Mouse (Mus musculus): ENCODE data around the gene Arl6. TPM values are rescaled to one million over a fixed set of nuclear protein-coding genes. Genes with fewer than 3 reads are reported as not detected.

Arl6 gene
- 17.8 and 18.2 TPM in 2 replicates for polyA plus RNA-seq (2015; fragmentation: Nextera tagmentation; extraction: Ambion mirVana)

DNA sequence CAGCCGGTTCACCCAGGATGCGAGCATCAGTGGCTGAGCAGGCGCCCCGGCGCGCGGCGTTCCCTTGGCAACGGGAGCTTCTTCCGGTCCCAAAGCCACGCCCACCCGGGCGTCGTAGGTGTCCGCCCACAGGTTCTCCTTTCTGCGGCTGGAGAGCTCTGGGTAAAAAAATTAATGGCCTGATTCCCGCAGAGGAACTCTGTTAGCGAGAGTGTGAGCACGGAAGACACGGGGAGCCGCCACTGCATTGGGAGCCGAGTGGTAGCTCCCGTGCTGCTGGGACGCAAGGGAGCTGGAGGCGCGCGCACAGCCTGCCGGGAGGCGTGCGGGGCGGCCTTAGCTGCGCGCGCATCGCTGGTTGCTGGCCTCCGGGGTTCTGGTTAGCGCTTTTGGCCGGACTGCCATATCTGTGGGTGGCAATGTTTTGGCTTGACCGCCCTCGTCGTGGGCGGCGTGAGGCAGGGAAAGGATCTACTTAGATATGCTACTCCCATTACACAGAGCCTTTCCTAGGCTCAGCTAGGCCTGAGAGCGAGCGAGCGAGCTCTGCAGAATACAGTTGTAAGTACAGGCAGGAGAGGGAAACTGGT lies at the start of gene Arl6:
Gene Arl6, minus strand, starts transcription at position 290 of the 590 bp plus-strand sequence.
- H3K4me3 ChIP-seq (ENCODE audit: low read depth, low read length), result peak within 1 kb of the TSS; percentile 67

DNA sequence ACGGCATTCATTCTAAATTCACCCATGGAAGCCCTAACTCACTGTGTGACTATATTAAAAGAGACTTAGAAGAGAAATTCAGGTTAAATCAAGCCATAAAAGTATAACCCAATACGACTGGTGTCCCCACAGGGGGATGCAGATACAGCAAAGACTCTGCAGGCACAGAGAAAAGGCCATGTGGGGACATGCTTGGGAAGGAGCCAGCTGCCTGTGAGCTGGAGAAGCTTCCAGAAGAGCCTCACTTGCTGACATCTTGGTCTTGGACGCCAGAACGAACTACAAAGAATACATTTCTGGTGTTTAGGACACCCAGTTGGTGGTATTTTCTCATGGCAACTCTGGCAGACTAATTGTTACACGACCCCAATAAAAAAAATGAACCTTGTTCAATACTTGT lies 45.9 kb upstream of the Arl6 start:
- H3K4me3 ChIP-seq (ENCODE audit: low read depth, low read length), result no peak overlapping the region
- no peak overlapping the region for H3K4me2 ChIP-seq (replicated peaks; ENCODE audit: low read depth)
- 68% methylated on average over 5 of the region's 5 CpGs for WGBS
- H3K4me1 ChIP-seq (replicated peaks; ENCODE audit: control insufficient read depth, insufficient read depth), result no peaks in the 10 kb centered on the region
- no peaks in the 10 kb centered on the region for H3K27me3 ChIP-seq (ENCODE audit: control insufficient read depth, insufficient read depth, low read length)
- H3K27ac ChIP-seq (replicated peaks), result no peak overlapping the region
- TF ChIP-seq EP300 (optimal IDR thresholded peaks at IDR 0.05) (no peak), CTCF (IDR thresholded peaks at IDR 0.05; ENCODE audit: low read depth) (no peak)
- no peak for ATAC-seq (ENCODE audit: low FRiP score, low TSS enrichment)
- H3K36me3 ChIP-seq (ENCODE audit: control insufficient read depth, insufficient read depth, low read length), result no peaks in the 10 kb centered on the region
- no peak for DNase-seq (ENCODE audit: low spot score)
- no peaks in the 10 kb centered on the region for H3K9me3 ChIP-seq (ENCODE audit: control insufficient read depth, low read length)
- H3K9ac ChIP-seq (ENCODE audit: low read length), result no peak overlapping the region

More for the DNA sequence above, at the start of gene Arl6:
- no peaks in the 10 kb centered on the region for H3K4me1 ChIP-seq (replicated peaks; ENCODE audit: control insufficient read depth, insufficient read depth)
- WGBS, result under 1% methylated on average over 46 of the region's 46 CpGs
- no peaks in the 10 kb centered on the region for H3K36me3 ChIP-seq (ENCODE audit: control insufficient read depth, insufficient read depth, low read length)
- no peaks in the 10 kb centered on the region for H3K27me3 ChIP-seq (ENCODE audit: control insufficient read depth, insufficient read depth, low read length)
- peak within 1 kb of the TSS; percentile 96 for H3K27ac ChIP-seq (replicated peaks)
- H3K9me3 ChIP-seq (ENCODE audit: control insufficient read depth, low read length), result no peaks in the 10 kb centered on the region
- peak within 1 kb of the TSS; percentile 71 for H3K4me2 ChIP-seq (replicated peaks; ENCODE audit: low read depth)
- 0 out of 2 replicates have a peak, but pooled peaks have one; percentile 5 for TF ChIP-seq CTCF (IDR thresholded peaks at IDR 0.05; ENCODE audit: low read depth)
- TF ChIP-seq EP300 (optimal IDR thresholded peaks at IDR 0.05), result no peak
- ATAC-seq (ENCODE audit: low FRiP score, low TSS enrichment), result peak; percentile 98
- DNase-seq (ENCODE audit: low spot score), result peak; percentile 94
- peak within 1 kb of the TSS; percentile 73 for H3K9ac ChIP-seq (ENCODE audit: low read length)

DNA sequence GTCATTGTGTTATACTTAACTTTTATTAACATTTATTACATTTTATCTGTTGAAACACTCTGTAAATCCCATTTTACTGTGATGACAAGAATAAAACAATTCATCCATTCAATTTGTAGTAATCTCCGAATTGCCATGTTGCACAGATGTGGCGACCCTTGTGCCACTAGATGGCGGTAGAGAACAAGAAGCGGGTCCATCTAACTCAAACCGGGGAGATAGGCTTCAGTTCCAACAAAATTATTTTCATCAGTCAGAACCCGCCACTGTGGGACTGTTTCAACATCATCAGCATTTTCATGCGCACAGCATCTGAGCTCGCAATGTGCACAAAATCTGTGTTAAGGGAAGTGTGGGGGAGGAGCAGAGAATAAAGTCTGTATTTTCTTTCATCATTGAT lies 44.2 kb upstream of the Arl6 start:
- DNase-seq (ENCODE audit: low spot score) (peak; percentile 71), ATAC-seq (ENCODE audit: low FRiP score, low TSS enrichment) (peak; percentile 73)
- Histone ChIP-seq H3K9me3 (ENCODE audit: control insufficient read depth, low read length) (no peaks in the 10 kb centered on the region), H3K27me3 (ENCODE audit: control insufficient read depth, insufficient read depth, low read length) (no peaks in the 10 kb centered on the region), H3K36me3 (ENCODE audit: control insufficient read depth, insufficient read depth, low read length) (no peaks in the 10 kb centered on the region), H3K4me2 (replicated peaks; ENCODE audit: low read depth) (no peak overlapping the region), H3K4me3 (ENCODE audit: low read depth, low read length) (no peak overlapping the region), H3K4me1 (replicated peaks; ENCODE audit: control insufficient read depth, insufficient read depth) (no peaks in the 10 kb centered on the region), H3K27ac (replicated peaks) (no peak overlapping the region), H3K9ac (ENCODE audit: low read length) (no peak overlapping the region)
- WGBS, result 2% methylated on average over 8 of the region's 8 CpGs
- TF ChIP-seq EP300 (optimal IDR thresholded peaks at IDR 0.05), result no peak
- peak; percentile 96 for TF ChIP-seq CTCF (IDR thresholded peaks at IDR 0.05; ENCODE audit: low read depth)

DNA sequence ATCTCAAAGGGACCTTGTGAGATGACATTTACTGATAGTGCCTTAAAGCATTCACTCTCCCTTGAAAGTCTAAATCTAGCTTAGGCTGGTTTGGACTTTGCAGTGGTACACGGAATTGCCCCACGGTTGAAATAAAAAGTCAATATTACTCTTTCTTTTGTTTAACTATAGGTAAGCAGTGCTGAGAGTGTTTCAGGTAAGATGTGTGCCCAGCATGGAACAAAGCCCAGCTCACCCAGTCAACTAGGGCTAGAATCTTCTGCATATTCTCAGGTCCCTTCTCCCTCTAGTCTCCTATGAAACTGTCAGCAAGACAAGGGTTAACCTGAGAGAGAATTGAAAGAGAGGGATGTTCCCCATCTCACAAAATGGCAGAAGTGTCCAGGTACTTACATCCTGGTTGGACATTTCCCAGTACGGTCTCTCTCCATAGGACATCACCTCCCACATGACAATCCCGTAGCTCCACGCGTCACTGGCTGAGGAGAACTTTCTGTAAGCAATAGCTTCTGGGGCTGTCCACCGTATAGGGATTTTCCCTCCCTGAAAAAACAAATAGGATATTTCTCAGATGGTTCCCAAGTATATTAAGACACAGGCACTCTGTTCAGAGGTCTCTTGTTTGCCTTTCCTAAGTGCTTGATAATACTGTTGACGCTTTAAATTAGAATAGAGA lies 43.2 kb upstream of the Arl6 start:
- no peaks in the 10 kb centered on the region for H3K9me3 ChIP-seq (ENCODE audit: control insufficient read depth, low read length)
- H3K4me1 ChIP-seq (replicated peaks; ENCODE audit: control insufficient read depth, insufficient read depth), result no peaks in the 10 kb centered on the region
- TF ChIP-seq EP300 (optimal IDR thresholded peaks at IDR 0.05), result no peak
- TF ChIP-seq CTCF (IDR thresholded peaks at IDR 0.05; ENCODE audit: low read depth), result no peak
- H3K36me3 ChIP-seq (ENCODE audit: control insufficient read depth, insufficient read depth, low read length), result no peaks in the 10 kb centered on the region
- no peak overlapping the region for H3K4me2 ChIP-seq (replicated peaks; ENCODE audit: low read depth)
- ATAC-seq (ENCODE audit: low FRiP score, low TSS enrichment) (peak; percentile 57; the same call in 1 of the 2 replicates), DNase-seq (ENCODE audit: low spot score) (no peak)
- H3K9ac ChIP-seq (ENCODE audit: low read length), result no peak overlapping the region
- 60% methylated on average over 8 of the region's 8 CpGs for WGBS
- no peak overlapping the region for H3K4me3 ChIP-seq (ENCODE audit: low read depth, low read length)
- no peak overlapping the region for H3K27ac ChIP-seq (replicated peaks)
- H3K27me3 ChIP-seq (ENCODE audit: control insufficient read depth, insufficient read depth, low read length), result no peaks in the 10 kb centered on the region

DNA sequence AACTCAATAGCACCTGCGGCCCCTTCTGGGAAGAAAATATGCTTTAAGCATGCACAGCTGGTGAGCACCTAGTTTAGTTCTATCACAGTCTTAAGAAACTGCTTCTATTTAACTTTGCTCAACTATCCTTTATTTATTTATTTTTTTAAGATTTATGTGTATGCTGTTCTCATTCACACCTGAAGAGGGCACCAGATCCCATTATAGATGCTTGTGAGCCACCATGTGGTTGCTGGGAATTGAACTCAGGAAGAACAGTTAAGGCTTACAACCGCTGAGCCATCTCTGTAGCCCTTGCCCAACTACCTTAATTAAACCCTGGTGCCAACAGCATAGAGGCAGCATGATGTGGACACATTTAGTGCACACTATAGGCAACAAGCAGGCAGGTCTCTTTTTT lies 27.7 kb upstream of the Arl6 start:
- Histone ChIP-seq H3K4me3 (ENCODE audit: low read depth, low read length) (no peak overlapping the region), H3K27ac (replicated peaks) (no peak overlapping the region), H3K27me3 (ENCODE audit: control insufficient read depth, insufficient read depth, low read length) (no peaks in the 10 kb centered on the region), H3K36me3 (ENCODE audit: control insufficient read depth, insufficient read depth, low read length) (no peaks in the 10 kb centered on the region), H3K4me2 (replicated peaks; ENCODE audit: low read depth) (no peak overlapping the region), H3K9me3 (ENCODE audit: control insufficient read depth, low read length) (no peaks in the 10 kb centered on the region), H3K9ac (ENCODE audit: low read length) (no peak overlapping the region), H3K4me1 (replicated peaks; ENCODE audit: control insufficient read depth, insufficient read depth) (no peaks in the 10 kb centered on the region)
- TF ChIP-seq CTCF (IDR thresholded peaks at IDR 0.05; ENCODE audit: low read depth) (peak; percentile 17; the same call in 1 of the 2 replicates), EP300 (optimal IDR thresholded peaks at IDR 0.05) (no peak)
- DNase-seq (ENCODE audit: low spot score), result no peak
- WGBS, result 84% methylated on average over 2 of the region's 2 CpGs
- ATAC-seq (ENCODE audit: low FRiP score, low TSS enrichment), result no peak

DNA sequence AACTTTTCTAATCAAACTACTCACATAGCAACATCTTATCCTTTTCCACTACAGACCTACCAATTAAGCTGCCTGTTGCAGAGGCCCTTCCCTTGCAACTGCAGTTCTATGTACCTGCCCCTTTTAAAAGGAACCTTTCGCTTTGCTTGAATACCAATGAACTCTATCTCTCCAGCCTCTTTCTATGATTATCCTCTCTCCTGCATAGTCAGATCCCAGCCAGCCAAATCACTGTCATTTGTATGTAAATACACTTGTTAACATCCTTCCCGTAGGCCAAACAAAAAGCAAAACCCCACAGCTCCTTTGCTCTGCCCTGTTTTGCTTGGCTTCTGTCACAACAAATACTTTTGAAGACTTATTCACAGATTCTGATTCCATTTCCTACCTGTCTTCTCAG lies 4.6 kb upstream of the Arl6 start:
- H3K4me3 ChIP-seq (ENCODE audit: low read depth, low read length), result no peak overlapping the region
- H3K36me3 ChIP-seq (ENCODE audit: control insufficient read depth, insufficient read depth, low read length), result no peaks in the 10 kb centered on the region
- TF ChIP-seq CTCF (IDR thresholded peaks at IDR 0.05; ENCODE audit: low read depth) (no peak), EP300 (optimal IDR thresholded peaks at IDR 0.05) (no peak)
- H3K27ac ChIP-seq (replicated peaks), result no peak overlapping the region
- no peaks in the 10 kb centered on the region for H3K9me3 ChIP-seq (ENCODE audit: control insufficient read depth, low read length)
- no peaks in the 10 kb centered on the region for H3K27me3 ChIP-seq (ENCODE audit: control insufficient read depth, insufficient read depth, low read length)
- no peak for DNase-seq (ENCODE audit: low spot score)
- no peak overlapping the region for H3K4me2 ChIP-seq (replicated peaks; ENCODE audit: low read depth)
- no peaks in the 10 kb centered on the region for H3K4me1 ChIP-seq (replicated peaks; ENCODE audit: control insufficient read depth, insufficient read depth)
- WGBS, result 61% methylated on average over 2 of the region's 2 CpGs
- no peak overlapping the region for H3K9ac ChIP-seq (ENCODE audit: low read length)
- ATAC-seq (ENCODE audit: low FRiP score, low TSS enrichment), result no peak
